Mouse (Mus musculus) MEL (cell line): ENCODE results near the gene Pnpla1.
A peak's percentile ranks its signal among the peaks of the same experiment; 100 is the strongest.

Source experiments
- CTCF ChIP-seq, 3 experiments: IDR thresholded peaks in 2 of 3; conservative IDR thresholded peaks in 1 of 3; 2 replicates each; pipeline ENCODE4 v1.5.1; 2011 to 2012; ENCODE audit warnings: low read length in 3 of 3, low read depth in 2 of 3, mild to moderate bottlenecking in 2 of 3, improper control_type of control experiment in 1 of 3, inconsistent platforms in 1 of 3, mixed read lengths in 1 of 3, moderate library complexity in 1 of 3; ENCODE audit not compliant: control insufficient read depth in 1 of 3, insufficient read depth in 1 of 3, poor library complexity in 1 of 3, severe bottlenecking in 1 of 3
- EP300 ChIP-seq, 2 experiments: IDR thresholded peaks; 2 replicates each; pipeline ENCODE4 v1.6.1; 2011; ENCODE audit warnings: improper control_type of control experiment in 2 of 2, low read length in 2 of 2, low read depth in 1 of 2, mild to moderate bottlenecking in 1 of 2
- GATA1 ChIP-seq: IDR thresholded peaks from 2 replicates; pipeline ENCODE4 v1.6.1; 2011; ENCODE audit warnings: low read depth, low read length, improper control_type of control experiment
- KAT2A ChIP-seq: conservative IDR thresholded peaks from 2 replicates; pipeline ENCODE4 v1.6.1; 2012; ENCODE audit warnings: low read depth, low read length, improper control_type of control experiment, inconsistent platforms
- MAX ChIP-seq: IDR thresholded peaks from 2 replicates; pipeline ENCODE4 v1.6.1; 2011; ENCODE audit warnings: low read length, improper control_type of control experiment
- MEF2A ChIP-seq: IDR thresholded peaks from 2 replicates; pipeline ENCODE4 v1.6.1; 2014; ENCODE audit warnings: low read depth, mild to moderate bottlenecking, inconsistent platforms, low read length, improper control_type of control experiment; ENCODE audit not compliant: poor library complexity, insufficient replicate concordance, severe bottlenecking; ENCODE audit errors: extremely low read depth
- MYC ChIP-seq: IDR thresholded peaks from 2 replicates; pipeline ENCODE4 v1.6.1; 2011; ENCODE audit warnings: low read depth, mild to moderate bottlenecking, low read length, improper control_type of control experiment, moderate library complexity
- POLR2A ChIP-seq, 2 experiments: IDR thresholded peaks; 2 replicates each; pipeline ENCODE4 v1.6.1; 2011 to 2012; ENCODE audit warnings: low read length in 2 of 2, mild to moderate bottlenecking in 2 of 2, control low read depth in 1 of 2, improper control_type of control experiment in 1 of 2, low read depth in 1 of 2, moderate library complexity in 1 of 2; ENCODE audit not compliant: control insufficient read depth in 1 of 2, insufficient read depth in 1 of 2, poor library complexity in 1 of 2
- POLR2AphosphoS2 ChIP-seq: IDR thresholded peaks from 2 replicates; pipeline ENCODE4 v1.6.1; 2011; ENCODE audit warnings: low read length, improper control_type of control experiment
- RCOR1 ChIP-seq: IDR thresholded peaks from 2 replicates; pipeline ENCODE4 v1.6.1; 2012; ENCODE audit warnings: low read depth, mild to moderate bottlenecking, inconsistent platforms, low read length, improper control_type of control experiment
- TAL1 ChIP-seq: IDR thresholded peaks from 2 replicates; pipeline ENCODE4 v1.6.1; 2012; ENCODE audit warnings: mild to moderate bottlenecking, inconsistent platforms, low read length, moderate library complexity, mixed read lengths
- USF1 ChIP-seq: IDR thresholded peaks from 2 replicates; pipeline ENCODE4 v1.6.1; 2014; ENCODE audit warnings: low read depth, mild to moderate bottlenecking, inconsistent platforms, low read length, improper control_type of control experiment, moderate library complexity
- ZC3H11A ChIP-seq: IDR thresholded peaks from 2 replicates; pipeline ENCODE4 v1.6.1; 2012; ENCODE audit warnings: low read depth, mild to moderate bottlenecking, inconsistent platforms, low read length, improper control_type of control experiment
- ZMIZ1 ChIP-seq: IDR thresholded peaks from 2 replicates; pipeline ENCODE4 v1.6.1; 2012; ENCODE audit warnings: low read depth, mild to moderate bottlenecking, inconsistent platforms, low read length, improper control_type of control experiment, moderate library complexity

DNA sequence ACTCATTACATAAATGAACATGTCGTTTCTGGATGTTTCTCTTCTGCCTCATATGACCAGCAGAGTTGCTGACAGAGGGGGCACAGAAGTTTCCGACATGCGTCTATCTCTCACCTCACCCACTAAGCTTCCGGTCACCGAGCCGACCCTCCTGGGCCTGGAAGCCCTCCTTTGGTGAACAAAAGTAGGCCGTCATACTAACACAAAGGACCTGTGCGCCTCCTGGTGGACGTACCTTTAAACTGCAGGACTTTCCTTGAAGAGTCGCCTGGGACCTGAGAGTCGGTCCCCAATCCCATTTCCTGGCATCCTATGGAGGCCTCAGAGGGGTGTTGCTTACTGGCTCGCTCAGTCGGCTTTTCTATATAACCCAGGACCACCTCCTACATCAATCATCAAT lies 68.2 kb downstream of the Pnpla1 start:
- peak; percentile 80 to 93 (median 86) for TF ChIP-seq CTCF (IDR thresholded peaks at IDR 0.05 in 2 of 3, conservative IDR thresholded peaks at IDR 0.05 in 1 of 3; ENCODE audit: control insufficient read depth in 1 of 3, insufficient read depth in 1 of 3, low read depth in 2 of 3, low read length in 3 of 3, poor library complexity in 1 of 3, severe bottlenecking in 1 of 3)
- no peak for TF ChIP-seq POLR2A (IDR thresholded peaks at IDR 0.05; ENCODE audit: control insufficient read depth in 1 of 2, insufficient read depth in 1 of 2, low read depth in 1 of 2, low read length in 2 of 2, poor library complexity in 1 of 2)
- no peak for TF ChIP-seq TAL1
- TF ChIP-seq MYC, result no peak
- TF ChIP-seq POLR2AphosphoS2, result no peak
- TF ChIP-seq KAT2A, result no peak
- peak; percentile 72 for TF ChIP-seq ZC3H11A
- TF ChIP-seq MEF2A, result no peak
- no peak for TF ChIP-seq MAX
- TF ChIP-seq EP300 (IDR thresholded peaks at IDR 0.05; ENCODE audit: low read depth in 1 of 2, low read length in 2 of 2), result no peak
- TF ChIP-seq USF1, result no peak
- no peak for TF ChIP-seq ZMIZ1
- no peak for TF ChIP-seq GATA1
- TF ChIP-seq RCOR1, result no peak
